Mouse (Mus musculus): Measurements from ENCODE around the gene Mtfmt. TPM values are rescaled to one million over a fixed set of nuclear protein-coding genes. Genes with fewer than 3 reads are reported as not detected.

The Mtfmt gene
- total and polyA plus RNA-seq, 2 experiments from 2014 or later = 18.9 to 19.7 TPM

DNA sequence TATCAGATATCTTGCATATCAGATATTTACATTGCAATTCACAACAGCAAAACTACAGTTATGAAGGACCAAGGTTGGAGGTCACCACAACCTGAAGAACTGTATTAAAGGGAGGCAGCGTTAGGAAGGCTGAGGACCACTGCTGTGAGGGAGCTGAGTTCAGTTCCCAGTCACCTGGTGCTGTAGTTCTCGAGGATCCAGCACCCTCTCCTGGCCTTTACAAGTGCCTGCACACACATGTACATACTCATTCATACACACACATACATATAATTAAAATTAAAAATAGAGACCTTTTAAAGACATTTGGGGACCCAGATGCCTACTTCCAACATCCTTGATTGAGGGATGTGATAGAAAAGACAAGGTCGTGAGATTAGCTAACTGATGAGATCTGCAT lies 15.9 kb upstream of the Mtfmt start:
- Histone ChIP-seq H3K4me3 (ENCODE audit: low read depth, low read length) (no peak overlapping the region), H3K4me2 (ENCODE audit: low read depth, low read length, poor library complexity, severe bottlenecking) (no peak overlapping the region), H3K9ac (replicated peaks; ENCODE audit: low read length, poor library complexity, severe bottlenecking) (no peak overlapping the region), H3K36me3 (ENCODE audit: insufficient read depth, low read length) (no peaks in the 10 kb centered on the region), H3K27me3 (ENCODE audit: insufficient read depth, low read length) (no peaks in the 10 kb centered on the region), H3K4me1 (ENCODE audit: insufficient read depth, low read length) (no peaks in the 10 kb centered on the region), H3K27ac (ENCODE audit: low read depth, low read length) (no peak overlapping the region), H3K9me3 (ENCODE audit: low read length) (no peaks in the 10 kb centered on the region)
- DNase-seq (ENCODE audit: low spot score) = no peak
- WGBS = 76% methylated on average over 3 of the region's 3 CpGs
- ATAC-seq (ENCODE audit: low FRiP score) = no peak
- TF ChIP-seq CTCF (IDR thresholded peaks at IDR 0.05) = no peak

DNA sequence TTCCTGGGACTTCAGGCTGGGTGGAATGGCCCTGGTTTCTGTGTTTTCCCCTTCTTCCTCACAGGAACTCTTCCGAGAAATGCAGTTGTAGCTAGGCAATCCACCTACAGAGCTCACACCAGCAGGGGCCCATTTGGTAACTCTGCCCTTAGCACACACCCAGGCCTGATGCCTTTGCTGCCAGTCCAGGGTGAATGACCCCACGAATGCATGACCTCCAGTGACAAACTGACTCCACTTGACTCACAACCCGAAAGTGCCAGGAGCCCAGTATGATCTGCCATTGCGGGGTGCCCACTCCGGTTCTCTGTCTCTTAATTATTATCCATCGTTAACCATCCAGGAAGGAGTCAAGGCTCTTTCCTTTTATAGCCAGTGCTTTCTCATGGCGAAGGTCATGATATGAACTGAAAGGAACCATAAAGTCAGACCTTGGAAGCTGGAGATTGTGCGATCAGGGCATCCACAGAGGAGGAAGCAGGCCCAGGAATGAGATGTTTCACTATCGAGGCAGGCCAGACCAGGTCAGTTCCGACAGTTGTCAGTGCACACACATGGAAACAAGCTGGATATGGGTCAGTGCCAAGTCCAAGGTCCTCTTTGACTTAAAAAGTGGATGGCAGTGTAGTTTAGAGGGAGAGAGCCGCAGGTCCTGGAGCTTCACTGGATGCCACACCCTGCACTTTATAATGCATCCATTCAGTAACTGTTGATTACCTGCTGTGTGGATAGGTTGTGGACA lies 12.7 kb upstream of the Mtfmt start, which contains the start of gene Slc51b:
TSS of gene Slc51b (minus strand) at position 196 of the 742 bp plus-strand sequence.
- Histone ChIP-seq H3K27ac (ENCODE audit: low read depth, low read length) (no peak within 1 kb of the TSS), H3K36me3 (ENCODE audit: insufficient read depth, low read length) (no peaks in the 10 kb centered on the region), H3K9ac (replicated peaks; ENCODE audit: low read length, poor library complexity, severe bottlenecking) (no peak within 1 kb of the TSS), H3K4me1 (ENCODE audit: insufficient read depth, low read length) (no peaks in the 10 kb centered on the region), H3K9me3 (ENCODE audit: low read length) (no peaks in the 10 kb centered on the region), H3K4me2 (ENCODE audit: low read depth, low read length, poor library complexity, severe bottlenecking) (no peak within 1 kb of the TSS), H3K4me3 (ENCODE audit: low read depth, low read length) (no peak within 1 kb of the TSS), H3K27me3 (ENCODE audit: insufficient read depth, low read length) (no peaks in the 10 kb centered on the region)
- no peak for ATAC-seq (ENCODE audit: low FRiP score)
- WGBS = 86% methylated on average over 11 of the region's 11 CpGs
- DNase-seq (ENCODE audit: low spot score) = no peak
- no peak for TF ChIP-seq CTCF (IDR thresholded peaks at IDR 0.05)

DNA sequence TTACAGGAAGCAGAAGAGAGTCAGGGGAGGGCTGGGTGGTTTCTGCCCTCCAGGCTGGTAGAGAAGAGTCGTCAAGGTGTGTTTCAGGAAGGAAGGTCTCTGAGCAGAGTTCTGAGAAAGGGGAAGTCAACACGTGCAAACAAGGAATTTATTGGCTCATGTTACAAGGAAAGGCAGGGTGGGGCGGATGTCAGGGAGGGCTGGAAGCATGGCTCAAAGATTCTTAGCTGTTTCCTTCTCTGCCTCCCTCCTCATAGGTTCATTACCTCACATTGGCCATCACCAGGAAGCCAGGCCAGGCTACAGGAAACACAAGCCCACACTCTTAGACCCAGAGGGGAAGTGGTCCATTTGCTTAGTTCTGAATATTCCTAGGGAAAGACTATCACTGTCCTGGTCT lies 11.2 kb upstream of the Mtfmt start:
- no peak for DNase-seq (ENCODE audit: low spot score)
- no peak overlapping the region for H3K4me3 ChIP-seq (ENCODE audit: low read depth, low read length)
- H3K27me3 ChIP-seq (ENCODE audit: insufficient read depth, low read length) = no peaks in the 10 kb centered on the region
- H3K9me3 ChIP-seq (ENCODE audit: low read length) = no peaks in the 10 kb centered on the region
- 48% methylated on average over 3 of the region's 3 CpGs for WGBS
- no peak overlapping the region for H3K4me2 ChIP-seq (ENCODE audit: low read depth, low read length, poor library complexity, severe bottlenecking)
- no peak overlapping the region for H3K9ac ChIP-seq (replicated peaks; ENCODE audit: low read length, poor library complexity, severe bottlenecking)
- no peak overlapping the region for H3K27ac ChIP-seq (ENCODE audit: low read depth, low read length)
- ATAC-seq (ENCODE audit: low FRiP score) = no peak
- no peaks in the 10 kb centered on the region for H3K36me3 ChIP-seq (ENCODE audit: insufficient read depth, low read length)
- no peaks in the 10 kb centered on the region for H3K4me1 ChIP-seq (ENCODE audit: insufficient read depth, low read length)
- TF ChIP-seq CTCF (IDR thresholded peaks at IDR 0.05) = no peak

DNA sequence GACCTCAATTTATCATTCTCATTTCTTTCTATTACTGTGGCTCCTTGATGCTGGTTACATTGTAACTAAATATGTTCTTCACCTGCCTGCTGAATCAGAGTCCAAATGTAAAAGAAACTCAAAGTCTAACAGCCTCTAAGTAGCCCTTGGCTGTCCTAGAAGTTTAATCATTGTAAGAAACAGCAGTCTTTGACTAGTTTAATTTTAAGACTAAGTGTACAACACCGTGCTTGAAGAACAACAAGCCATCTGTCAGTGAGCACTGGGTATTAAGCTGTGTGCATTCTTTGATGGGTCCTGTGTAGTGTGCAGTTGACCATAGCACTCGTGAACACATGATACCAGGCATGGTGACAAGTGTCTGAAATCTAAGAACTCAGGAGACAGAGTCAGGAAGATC lies 8.1 kb upstream of the Mtfmt start:
- Histone ChIP-seq H3K9me3 (ENCODE audit: low read length) (no peaks in the 10 kb centered on the region), H3K27me3 (ENCODE audit: insufficient read depth, low read length) (no peaks in the 10 kb centered on the region), H3K4me2 (ENCODE audit: low read depth, low read length, poor library complexity, severe bottlenecking) (no peak overlapping the region), H3K9ac (replicated peaks; ENCODE audit: low read length, poor library complexity, severe bottlenecking) (no peak overlapping the region), H3K36me3 (ENCODE audit: insufficient read depth, low read length) (no peaks in the 10 kb centered on the region), H3K4me3 (ENCODE audit: low read depth, low read length) (no peak overlapping the region), H3K4me1 (ENCODE audit: insufficient read depth, low read length) (no peaks in the 10 kb centered on the region), H3K27ac (ENCODE audit: low read depth, low read length) (no peak overlapping the region)
- TF ChIP-seq CTCF (IDR thresholded peaks at IDR 0.05) = no peak
- DNase-seq (ENCODE audit: low spot score) (no peak), ATAC-seq (ENCODE audit: low FRiP score) (no peak)
- WGBS = 77% methylated on average over 2 of the region's 2 CpGs

DNA sequence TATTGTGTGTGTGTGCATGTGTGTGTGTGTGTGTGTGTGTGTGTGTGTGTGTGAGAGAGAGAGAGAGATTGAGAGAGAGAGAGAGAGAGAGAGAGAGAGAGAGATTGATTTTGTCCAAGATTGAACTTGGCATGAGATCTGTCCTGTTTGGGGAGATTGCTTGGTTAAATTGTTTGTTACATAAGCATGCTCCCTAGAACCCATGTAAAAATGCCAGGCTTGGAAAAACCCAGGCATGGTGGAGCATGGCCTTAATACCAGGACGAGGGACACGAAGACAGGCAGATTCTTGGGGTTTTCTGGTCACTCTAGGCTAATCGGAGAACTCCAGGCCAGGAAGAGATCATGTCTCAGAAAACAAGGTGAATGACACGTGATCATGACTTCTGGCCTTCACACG lies 7.6 kb upstream of the Mtfmt start:
- H3K27ac ChIP-seq (ENCODE audit: low read depth, low read length) = no peak overlapping the region
- 89% methylated on average over 5 of the region's 5 CpGs for WGBS
- H3K36me3 ChIP-seq (ENCODE audit: insufficient read depth, low read length) = no peaks in the 10 kb centered on the region
- no peak overlapping the region for H3K4me3 ChIP-seq (ENCODE audit: low read depth, low read length)
- H3K9ac ChIP-seq (replicated peaks; ENCODE audit: low read length, poor library complexity, severe bottlenecking) = no peak overlapping the region
- no peaks in the 10 kb centered on the region for H3K27me3 ChIP-seq (ENCODE audit: insufficient read depth, low read length)
- no peak for ATAC-seq (ENCODE audit: low FRiP score)
- TF ChIP-seq CTCF (IDR thresholded peaks at IDR 0.05) = no peak
- DNase-seq (ENCODE audit: low spot score) = no peak
- no peaks in the 10 kb centered on the region for H3K4me1 ChIP-seq (ENCODE audit: insufficient read depth, low read length)
- no peaks in the 10 kb centered on the region for H3K9me3 ChIP-seq (ENCODE audit: low read length)
- no peak overlapping the region for H3K4me2 ChIP-seq (ENCODE audit: low read depth, low read length, poor library complexity, severe bottlenecking)

DNA sequence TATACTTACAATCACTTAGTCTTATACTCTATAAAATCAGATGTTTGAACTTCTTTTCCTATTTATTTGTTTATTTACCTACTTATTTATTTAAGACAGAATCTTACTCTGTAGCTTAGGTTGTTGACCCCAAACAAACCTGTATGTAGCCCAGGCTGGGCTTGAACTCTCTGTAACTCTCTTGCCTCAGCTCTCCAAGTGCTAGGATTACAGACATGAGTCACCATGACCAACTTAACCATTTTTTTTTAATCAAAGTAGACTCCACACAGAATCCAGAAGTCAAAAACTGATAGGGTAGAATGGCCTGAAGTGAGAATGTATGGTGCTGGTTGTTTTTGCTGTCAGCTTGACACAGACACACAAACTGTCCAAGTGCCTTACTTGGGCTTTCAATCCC lies 5.2 kb upstream of the Mtfmt start:
- H3K4me1 ChIP-seq (ENCODE audit: insufficient read depth, low read length) = no peaks in the 10 kb centered on the region
- DNase-seq (ENCODE audit: low spot score) = no peak
- no peak for ATAC-seq (ENCODE audit: low FRiP score)

More for the DNA sequence above, 5.2 kb upstream of the Mtfmt start:
- Histone ChIP-seq H3K9ac (replicated peaks; ENCODE audit: low read length, poor library complexity, severe bottlenecking) (no peak overlapping the region), H3K4me3 (ENCODE audit: low read depth, low read length) (no peak overlapping the region), H3K27ac (ENCODE audit: low read depth, low read length) (no peak overlapping the region), H3K9me3 (ENCODE audit: low read length) (no peaks in the 10 kb centered on the region), H3K27me3 (ENCODE audit: insufficient read depth, low read length) (no peaks in the 10 kb centered on the region), H3K36me3 (ENCODE audit: insufficient read depth, low read length) (no peaks in the 10 kb centered on the region), H3K4me2 (ENCODE audit: low read depth, low read length, poor library complexity, severe bottlenecking) (no peak overlapping the region)
- TF ChIP-seq CTCF (IDR thresholded peaks at IDR 0.05) = no peak

Data from midbrain, postnatal 0 days (tissue).